Mouse (Mus musculus) hindbrain, embryonic 15.5 days (tissue): ENCODE data around the gene Amigo1. TPM values are rescaled to one million over a fixed set of nuclear protein-coding genes. Genes with fewer than 3 reads are reported as not detected.
A peak's percentile ranks its signal among the peaks of the same experiment; 100 is the strongest.

Experiments
- ATAC-seq: fragments of 200-750 bp; cut with Nextera tagmentation; 2 replicates; pipeline ENCODE4 v1.8.0; 2017; ENCODE audit warnings: low read depth, moderate number of reproducible peaks, moderate TSS enrichment; ENCODE audit not compliant: low FRiP score
- H3K27ac ChIP-seq: fragments of 300-500 bp; sonication (generic); replicated peaks from 2 replicates; pipeline ENCODE4 v1.5.1; 2015; ENCODE audit warnings: mild to moderate bottlenecking, inconsistent platforms
- H3K27me3 ChIP-seq: fragments of 300-500 bp; sonication (generic); 2 replicates; pipeline ENCODE4 v1.6.1; 2015; ENCODE audit warnings: control low read depth, inconsistent platforms
- H3K36me3 ChIP-seq: fragments of 300-500 bp; sonication (generic); 2 replicates; pipeline ENCODE4 v1.6.1; 2015; ENCODE audit warnings: control low read depth, inconsistent platforms
- H3K4me1 ChIP-seq: fragments of 300-500 bp; sonication (generic); replicated peaks from 2 replicates; pipeline ENCODE4 v1.6.1; 2015; ENCODE audit warnings: control low read depth, inconsistent platforms
- H3K4me2 ChIP-seq: fragments of 300-500 bp; sonication (generic); 2 replicates; pipeline ENCODE4 v1.6.1; 2015; ENCODE audit warnings: moderate library complexity, mild to moderate bottlenecking, inconsistent platforms
- H3K4me3 ChIP-seq: fragments of 300-500 bp; sonication (generic); 2 replicates; pipeline ENCODE4 v1.5.1; 2015; ENCODE audit warnings: mild to moderate bottlenecking, inconsistent platforms
- H3K9ac ChIP-seq: fragments of 300-500 bp; sonication (generic); 2 replicates; pipeline ENCODE4 v1.6.1; 2015; ENCODE audit warnings: inconsistent platforms
- H3K9me3 ChIP-seq: fragments of 300-500 bp; sonication (generic); 2 replicates; pipeline ENCODE4 v1.6.1; 2016; ENCODE audit warnings: control low read depth, inconsistent platforms
- WGBS: fragments of 180-500 bp; shearing (Covaris S2); methylation state at CpG from one replicate; pipeline ENCODE4 v1.1.7; 2015; 5-methylcytosine and 5-hydroxymethylcytosine counted together
- polyA plus RNA-seq: library from polyadenylated mRNA; unstranded; fragments of >200 nt; fragmentation: Nextera tagmentation; extraction: Ambion mirVana; gene quantifications from 2 replicates; pipeline ENCODE4 v1.2.1, GENCODE M21; 2015

The Amigo1 gene
- polyA plus RNA-seq, 1 experiment from 2014 or later, result 16.6 TPM

DNA sequence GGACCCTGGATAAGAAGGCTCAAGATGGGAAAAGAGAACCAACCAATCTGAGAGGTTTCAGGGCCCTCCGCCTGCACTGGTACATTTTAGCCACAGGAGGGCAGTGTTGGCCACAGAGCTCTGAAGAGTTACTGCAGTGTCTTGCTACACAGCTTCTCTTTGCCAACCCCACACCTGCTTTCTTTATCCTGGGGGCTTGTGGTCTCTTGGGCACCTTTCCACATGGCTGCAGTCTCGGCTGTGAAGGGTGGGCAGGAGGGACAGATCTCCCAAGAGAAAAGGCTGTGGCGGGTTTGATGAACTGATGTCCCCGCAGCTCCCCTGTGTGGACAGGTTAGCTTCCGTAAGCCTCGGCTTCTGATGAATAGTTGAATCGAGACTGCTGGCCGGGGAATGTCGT is 21.3 kb upstream of the Amigo1 start:
- peak; percentile 74 for ATAC-seq
- H3K27me3 ChIP-seq, result no peaks in the 10 kb centered on the region
- 10% methylated on average over 9 of the region's 9 CpGs for WGBS
- no peaks in the 10 kb centered on the region for H3K9me3 ChIP-seq
- peak overlapping the region; percentile 28; the same call in 1 of the 2 replicates for H3K9ac ChIP-seq
- peak overlapping the region; percentile 20; the same call in 1 of the 2 replicates for H3K4me3 ChIP-seq
- peak overlapping the region; percentile 23; the same call in 1 of the 2 replicates for H3K27ac ChIP-seq
- no peaks in the 10 kb centered on the region for H3K36me3 ChIP-seq
- H3K4me1 ChIP-seq, result peaks cover 31% of the 10 kb centered on the region
- H3K4me2 ChIP-seq, result peak overlapping the region; percentile 52

GRCm38 (mm10) chr3:108165532-108166315 is 20.4 kb upstream of the Amigo1 start:
- H3K4me1 ChIP-seq, result peaks cover 31% of the 10 kb centered on the region
- peak overlapping the region; percentile 74 for H3K27ac ChIP-seq
- peak; percentile 29; the same call in 1 of the 2 replicates for ATAC-seq
- 22% methylated on average over 10 of the region's 10 CpGs for WGBS
- H3K36me3 ChIP-seq, result no peaks in the 10 kb centered on the region
- no peaks in the 10 kb centered on the region for H3K9me3 ChIP-seq
- peak overlapping the region; percentile 18 for H3K9ac ChIP-seq
- peak overlapping the region; percentile 52; the same call in 1 of the 2 replicates for H3K4me2 ChIP-seq
- no peaks in the 10 kb centered on the region for H3K27me3 ChIP-seq
- H3K4me3 ChIP-seq, result no peak overlapping the region

GRCm38 (mm10) chr3:108166486-108167211 is 19.5 kb upstream of the Amigo1 start:
- H3K4me2 ChIP-seq, result no peak overlapping the region
- peaks cover 31% of the 10 kb centered on the region for H3K4me1 ChIP-seq
- H3K9me3 ChIP-seq, result no peaks in the 10 kb centered on the region
- no peak overlapping the region for H3K9ac ChIP-seq
- 5% methylated on average over 9 of the region's 11 CpGs for WGBS
- ATAC-seq, result peak; percentile 54
- no peaks in the 10 kb centered on the region for H3K27me3 ChIP-seq
- H3K27ac ChIP-seq, result peak overlapping the region; percentile 74
- no peaks in the 10 kb centered on the region for H3K36me3 ChIP-seq
- no peak overlapping the region for H3K4me3 ChIP-seq

GRCm38 (mm10) chr3:108167499-108167898 is 18.6 kb upstream of the Amigo1 start:
- Histone ChIP-seq H3K9me3 (no peaks in the 10 kb centered on the region), H3K4me2 (no peak overlapping the region), H3K27ac (no peak overlapping the region), H3K36me3 (no peaks in the 10 kb centered on the region), H3K4me1 (peaks cover 31% of the 10 kb centered on the region), H3K27me3 (no peaks in the 10 kb centered on the region), H3K9ac (no peak overlapping the region), H3K4me3 (no peak overlapping the region)
- WGBS, result 29% methylated on average over 14 of the region's 14 CpGs
- ATAC-seq, result no peak

GRCm38 (mm10) chr3:108169199-108169598 is 16.9 kb upstream of the Amigo1 start:
- Histone ChIP-seq H3K4me3 (no peak overlapping the region), H3K9ac (no peak overlapping the region), H3K27me3 (no peaks in the 10 kb centered on the region), H3K27ac (no peak overlapping the region), H3K4me2 (no peak overlapping the region), H3K4me1 (peaks cover 36% of the 10 kb centered on the region), H3K36me3 (no peaks in the 10 kb centered on the region), H3K9me3 (no peaks in the 10 kb centered on the region)
- 41% methylated on average over 3 of the region's 3 CpGs for WGBS
- no peak for ATAC-seq

DNA sequence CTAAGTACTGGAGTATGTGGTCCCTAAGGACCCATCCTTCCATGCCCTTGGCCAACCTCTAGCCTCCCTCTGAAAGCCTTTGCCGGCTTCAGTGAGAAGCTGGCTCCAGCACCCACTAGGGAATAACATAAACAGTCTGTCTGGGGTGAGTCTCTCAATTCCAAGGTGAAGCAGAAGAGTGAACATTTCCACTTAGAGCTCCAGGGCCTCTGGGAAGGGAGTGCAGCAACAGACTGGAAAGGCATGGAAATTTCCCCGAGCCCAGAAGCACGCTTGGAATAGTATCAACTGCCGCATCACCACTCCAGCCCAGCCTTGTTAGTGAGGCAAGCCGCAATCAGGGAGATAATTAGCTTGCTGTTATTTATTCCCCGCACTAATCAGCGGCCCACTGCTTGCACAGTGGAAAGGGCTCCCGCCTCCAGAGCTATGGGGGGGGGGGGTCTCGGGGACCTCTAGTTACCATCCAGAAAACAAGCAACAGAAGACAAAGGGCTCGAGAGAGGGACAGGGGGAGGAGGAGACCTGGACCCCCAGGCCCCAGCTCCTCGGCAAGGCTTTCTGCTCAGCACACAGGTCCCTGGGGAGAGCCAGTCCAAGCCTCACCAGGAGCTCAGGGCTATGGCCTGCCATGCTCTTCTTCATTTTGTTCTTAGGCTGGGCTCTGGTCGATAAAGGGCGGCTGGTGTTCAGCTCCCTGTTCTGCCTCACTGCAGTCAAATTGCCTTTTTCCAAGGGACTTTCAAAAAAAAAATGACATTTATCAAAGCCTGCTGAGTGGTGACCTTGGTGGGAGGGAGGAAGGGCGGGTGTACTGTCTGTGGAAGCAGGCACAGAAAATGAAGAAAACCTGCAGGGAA is 11.2 kb upstream of the Amigo1 start:
- no peak overlapping the region for H3K4me3 ChIP-seq
- peak overlapping the region; percentile 45 for H3K4me2 ChIP-seq
- peak overlapping the region; percentile 83 for H3K27ac ChIP-seq
- 13% methylated on average over 14 of the region's 14 CpGs for WGBS
- 0 out of 2 replicates have a peak overlapping the region, but pooled peaks have one; percentile 18 for H3K9ac ChIP-seq
- H3K4me1 ChIP-seq, result peaks cover 20% of the 10 kb centered on the region
- H3K9me3 ChIP-seq, result no peaks in the 10 kb centered on the region
- no peaks in the 10 kb centered on the region for H3K36me3 ChIP-seq
- H3K27me3 ChIP-seq, result no peaks in the 10 kb centered on the region
- peak; percentile 84 for ATAC-seq

DNA sequence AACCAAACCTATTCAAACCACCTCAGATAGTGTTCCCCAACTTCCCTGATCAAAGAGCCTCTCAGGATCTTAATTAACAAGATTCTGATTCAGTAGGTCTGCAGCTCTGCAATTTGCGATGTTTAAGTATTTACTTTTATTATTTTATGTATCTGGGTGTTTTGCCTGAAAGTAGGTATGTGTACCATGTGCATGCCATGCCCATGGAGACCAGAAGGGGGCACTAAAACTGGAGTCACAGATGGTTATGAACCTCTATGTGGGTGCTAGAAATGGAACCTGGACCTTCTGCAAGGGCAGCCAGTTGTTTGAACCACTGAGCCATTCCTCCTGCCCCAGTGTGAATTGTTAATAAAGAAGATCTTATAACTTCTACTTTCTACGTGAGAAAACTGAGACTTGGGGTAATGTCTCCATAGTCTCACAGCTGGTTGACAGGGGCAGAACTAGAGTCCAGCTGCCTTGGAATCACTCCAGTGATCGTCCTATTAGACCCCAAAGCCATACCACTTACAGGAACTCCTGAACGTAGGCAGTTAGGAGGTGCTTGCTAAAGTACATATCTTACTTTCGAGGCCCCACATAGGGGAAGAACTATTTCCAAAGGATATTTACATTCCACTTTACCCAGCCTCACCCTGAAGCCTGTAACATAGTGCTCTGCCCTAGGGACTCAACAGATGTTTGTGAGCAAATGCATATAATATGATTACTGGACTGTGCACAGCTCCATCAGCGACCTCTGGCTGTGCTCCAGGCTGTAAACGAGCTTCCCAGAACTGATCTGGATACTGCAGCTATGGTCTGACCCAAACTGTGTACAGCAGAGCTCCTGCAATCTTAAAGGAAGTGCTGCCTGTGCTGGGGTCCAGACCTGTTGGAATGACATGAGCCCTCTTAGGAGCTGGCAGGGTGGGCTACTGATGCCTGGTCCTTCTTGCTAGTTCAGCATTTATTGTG is 7.1 kb upstream of the Amigo1 start:
- Histone ChIP-seq H3K27ac (no peak overlapping the region), H3K4me1 (peaks cover 16% of the 10 kb centered on the region), H3K4me3 (no peak overlapping the region), H3K9ac (no peak overlapping the region), H3K27me3 (no peaks in the 10 kb centered on the region), H3K36me3 (no peaks in the 10 kb centered on the region), H3K4me2 (no peak overlapping the region), H3K9me3 (no peaks in the 10 kb centered on the region)
- 78% methylated on average over 7 of the region's 7 CpGs for WGBS
- no peak for ATAC-seq

DNA sequence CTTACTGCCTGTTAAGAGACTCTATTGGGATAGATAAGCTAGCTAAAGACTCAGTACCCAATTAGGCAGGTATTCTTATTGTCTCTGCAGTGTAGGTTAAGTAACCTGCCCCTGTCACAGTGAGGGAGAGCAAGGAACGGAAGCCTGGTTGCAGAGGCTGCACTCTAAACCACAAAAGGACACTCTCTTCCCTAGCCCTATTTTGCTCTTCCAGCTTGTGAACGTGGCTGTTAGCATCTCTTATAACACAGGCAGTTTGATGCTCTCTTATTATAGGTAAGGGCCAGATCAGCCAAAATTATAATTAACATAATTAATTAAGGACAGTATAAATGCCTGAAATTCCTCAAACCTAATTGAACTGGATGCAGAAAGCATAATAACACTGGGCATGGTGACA is 5.6 kb upstream of the Amigo1 start:
- Histone ChIP-seq H3K4me3 (no peak overlapping the region), H3K36me3 (no peaks in the 10 kb centered on the region), H3K27ac (no peak overlapping the region), H3K9me3 (no peaks in the 10 kb centered on the region), H3K27me3 (no peaks in the 10 kb centered on the region), H3K4me2 (no peak overlapping the region), H3K4me1 (peaks cover 5% of the 10 kb centered on the region), H3K9ac (no peak overlapping the region)
- 41% methylated on average over 2 of the region's 2 CpGs for WGBS
- ATAC-seq, result no peak

DNA sequence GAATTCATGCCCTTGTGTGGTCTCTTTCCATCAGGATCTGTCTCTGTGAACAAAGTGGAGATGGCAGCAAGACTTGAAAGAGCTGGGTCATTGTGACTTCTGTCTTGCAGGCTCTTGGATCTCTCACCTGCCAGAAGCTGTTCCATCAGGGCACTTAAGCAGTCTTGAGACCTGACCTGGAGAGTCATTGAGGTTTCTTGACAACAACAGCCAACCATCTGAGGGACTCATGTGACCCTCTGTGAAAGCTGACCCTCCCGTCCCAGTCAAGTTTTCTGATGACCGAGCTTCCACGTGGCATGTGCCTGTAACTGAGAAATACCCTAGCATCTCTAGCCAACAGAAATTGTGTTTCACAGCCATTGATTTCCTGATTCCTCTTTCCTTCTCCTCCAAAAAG is 1.4 kb upstream of the Amigo1 start:
- 85% methylated on average over 3 of the region's 3 CpGs for WGBS
- no peak overlapping the region for H3K9ac ChIP-seq
- no peak for ATAC-seq
- no peak overlapping the region for H3K4me2 ChIP-seq
- H3K27me3 ChIP-seq, result no peaks in the 10 kb centered on the region
- H3K4me1 ChIP-seq, result peaks cover 38% of the 10 kb centered on the region
- H3K36me3 ChIP-seq, result no peaks in the 10 kb centered on the region
- no peak overlapping the region for H3K27ac ChIP-seq
- H3K4me3 ChIP-seq, result no peak overlapping the region
- no peaks in the 10 kb centered on the region for H3K9me3 ChIP-seq

- H3K4me2 ChIP-seq, result peak overlapping the region; percentile 92
- H3K27ac ChIP-seq, result 0 out of 2 replicates have a peak overlapping the region, but pooled peaks have one; percentile 44
- H3K27me3 ChIP-seq, result no peaks in the 10 kb centered on the region
- 2% methylated on average over 16 of the region's 16 CpGs for WGBS
- no peaks in the 10 kb centered on the region for H3K36me3 ChIP-seq
- no peaks in the 10 kb centered on the region for H3K9me3 ChIP-seq
- H3K4me3 ChIP-seq, result peak overlapping the region; percentile 58
- peak overlapping the region; percentile 57 for H3K9ac ChIP-seq
- H3K4me1 ChIP-seq, result peaks cover 46% of the 10 kb centered on the region
- ATAC-seq, result no peak
These were observed 556 bp upstream of the Amigo1 start for GRCm38 (mm10) chr3:108185460-108186097.
